Mouse (Mus musculus) ES-Bruce4 (cell line): ENCODE data around the gene Disp2.

ENCODE experiments used
- CTCF ChIP-seq: IDR thresholded peaks from one replicate; pipeline ENCODE4 v1.8.1; 2011; ENCODE audit warnings: low read depth, low read length
- POLR2A ChIP-seq: IDR thresholded peaks from one replicate; pipeline ENCODE4 v1.8.1; 2011; ENCODE audit warnings: low read length; ENCODE audit not compliant: insufficient read depth

DNA sequence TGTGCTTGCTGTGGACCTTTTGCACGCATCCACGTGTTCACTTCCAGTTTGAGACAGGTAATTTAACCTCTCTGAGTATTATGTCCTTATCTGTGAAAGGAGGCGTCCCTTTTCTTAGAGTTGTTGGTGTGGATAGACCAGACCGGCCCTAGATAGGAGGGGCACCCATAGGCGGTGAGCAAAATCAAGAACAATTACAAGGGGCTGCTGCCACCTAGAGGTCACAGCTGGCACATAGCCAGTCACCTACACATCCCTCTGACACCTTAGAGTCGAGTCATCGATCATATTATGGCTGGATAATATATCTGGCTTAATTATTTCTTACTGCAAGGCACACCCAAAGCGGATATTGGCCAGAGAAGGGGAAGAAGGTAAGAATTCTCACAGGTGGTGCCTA is 19.7 kb upstream of the Disp2 start:
- TF ChIP-seq POLR2A (no peak), CTCF (peak; percentile 79)
